Mouse (Mus musculus) left cerebral cortex, postnatal 14 days (tissue): ENCODE measurements around the gene Stac3. TPM values are rescaled to one million over a fixed set of nuclear protein-coding genes. Genes with fewer than 3 reads are reported as not detected.

Experiments
- DNase-seq, 2 experiments: peaks; one replicate each; pipeline ENCODE4 v3.0.0; 2021 to 2022; ENCODE audit warnings: low spot score in 2 of 2, mixed read lengths in 1 of 2
- intact Hi-C: fragments of 180-260 bp; cut with DNase I; formaldehyde crosslinking; loops from one replicate; pipeline ENCODE4 v1.15.1; 2025
- long read RNA-seq, 2 experiments: library from polyadenylated mRNA; stranded (forward); transcript quantifications; one replicate each; pipeline ENCODE4 v2.0.0; 2021
- total RNA-seq, 2 experiments: library from RNA; stranded (reverse); gene quantifications; 2 replicates each; pipeline ENCODE4 v1.2.3; 2021

The Stac3 gene
- 10 to 100 TPM in 1 of 2 experiments, 1 to 10 TPM in 1; 3.0 to 10.0 TPM for total RNA-seq
- long read RNA-seq, experiment 1, result 0 reads
- long read RNA-seq, experiment 2, partial matches to known transcripts, result 1 of 1 reads
- long read RNA-seq, experiment 2, other reads (novel, unspliced or antisense), result 0 of 1 reads

GRCm38 (mm10) chr10:127500894-127501893 is at the start of gene Stac3:
Gene Stac3, plus strand, starts transcription at chr10:127501686.
- intact Hi-C loops, result loop anchor here (5.0 kb wide), 1 partner anchor 36 kb away; no protein-coding TSS in a partner anchor
- DNase-seq, result no peak

GRCm38 (mm10) chr10:127453701-127454100 is 47.8 kb upstream of the Stac3 start:
- no peak for DNase-seq
- intact Hi-C loops, result no loop called here

GRCm38 (mm10) chr10:127462411-127463096 is 38.9 kb upstream of the Stac3 start:
- intact Hi-C loops, result no loop called here
- DNase-seq, result peak; percentile 25 to 35

DNA sequence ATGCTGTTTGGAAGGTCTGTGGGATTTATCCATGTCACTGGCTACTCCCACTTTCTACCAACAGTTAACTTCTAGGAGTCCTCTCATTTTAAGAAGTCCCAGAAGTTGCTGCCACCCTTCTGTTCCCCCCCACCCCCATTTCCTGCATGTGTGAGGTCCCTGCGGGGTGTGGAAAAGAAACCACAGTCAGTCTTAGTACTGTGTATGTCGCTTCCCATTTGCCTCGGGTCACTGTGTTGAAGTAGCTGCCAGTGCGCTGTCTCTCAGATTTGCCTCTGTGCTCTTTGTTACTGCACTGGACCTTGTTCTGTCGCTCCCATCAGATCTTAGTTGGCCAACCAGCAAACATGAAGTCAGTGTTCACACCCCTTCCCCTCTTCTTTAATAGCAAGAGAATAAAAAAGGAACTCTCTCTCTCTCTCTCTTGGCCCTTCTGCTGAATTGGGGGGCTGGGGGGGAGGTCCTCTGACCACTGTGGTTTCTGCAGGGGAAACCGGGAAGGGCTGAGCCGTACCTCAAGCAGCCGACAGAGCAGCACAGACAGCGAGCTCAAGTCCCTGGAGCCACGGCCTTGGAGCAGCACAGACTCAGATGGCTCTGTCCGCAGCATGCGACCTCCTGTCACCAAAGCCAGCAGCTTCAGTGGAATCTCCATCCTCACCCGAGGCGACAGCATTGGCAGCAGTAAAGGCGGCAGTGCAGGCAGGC is 30.1 kb upstream of the Stac3 start:
- DNase-seq, result no peak
- intact Hi-C loops, result no loop called here

- intact Hi-C loops, result no loop called here
- no peak for DNase-seq
These were observed 28.8 kb upstream of the Stac3 start for GRCm38 (mm10) chr10:127472722-127473121.

DNA sequence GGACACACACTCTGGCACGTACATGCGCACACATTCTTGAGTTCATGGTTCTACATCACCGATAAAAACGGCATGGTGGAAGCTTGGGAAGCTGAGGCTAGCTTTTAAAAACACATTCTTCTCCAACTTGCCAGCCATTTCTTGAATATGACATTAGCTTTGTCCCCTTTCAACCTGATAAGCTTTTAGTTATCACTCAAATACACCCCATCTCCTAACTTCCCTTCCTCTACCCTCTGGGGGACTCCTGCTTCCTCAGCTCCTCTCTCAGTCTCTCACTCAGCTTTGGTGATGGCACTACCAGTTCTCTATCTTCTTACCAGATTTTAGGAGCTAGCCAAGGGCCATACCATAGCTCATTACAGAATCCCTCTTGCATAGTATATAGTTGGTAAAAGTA is 26.3 kb upstream of the Stac3 start:
- no peak for DNase-seq
- intact Hi-C loops, result no loop called here

GRCm38 (mm10) chr10:127476541-127476940 is 24.9 kb upstream of the Stac3 start:
- no peak for DNase-seq
- intact Hi-C loops, result no loop called here

DNA sequence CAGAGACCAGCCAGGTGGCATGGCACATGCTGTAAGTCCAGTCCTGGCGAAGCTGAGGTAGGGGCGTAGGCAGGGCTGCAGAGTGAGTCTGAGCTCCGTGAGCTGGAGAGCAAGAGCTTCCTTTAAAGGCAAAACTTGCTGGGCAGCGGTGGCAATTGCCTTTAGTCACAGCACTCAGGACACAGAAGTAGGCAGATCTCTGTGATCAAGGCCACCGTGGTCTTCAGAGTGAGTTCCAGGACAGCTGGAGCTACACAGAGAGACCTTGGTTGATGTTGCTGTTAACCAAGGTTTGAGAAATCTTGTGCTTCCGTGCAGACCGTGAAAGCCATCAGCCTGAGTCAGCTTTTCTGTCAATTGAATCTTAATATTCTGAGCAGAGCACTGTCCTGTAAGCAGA is 24.2 kb upstream of the Stac3 start:
- no peak for DNase-seq
- intact Hi-C loops, result no loop called here

GRCm38 (mm10) chr10:127479131-127479530 is 22.4 kb upstream of the Stac3 start:
- intact Hi-C loops, result no loop called here
- peak; percentile 53 to 57 for DNase-seq

DNA sequence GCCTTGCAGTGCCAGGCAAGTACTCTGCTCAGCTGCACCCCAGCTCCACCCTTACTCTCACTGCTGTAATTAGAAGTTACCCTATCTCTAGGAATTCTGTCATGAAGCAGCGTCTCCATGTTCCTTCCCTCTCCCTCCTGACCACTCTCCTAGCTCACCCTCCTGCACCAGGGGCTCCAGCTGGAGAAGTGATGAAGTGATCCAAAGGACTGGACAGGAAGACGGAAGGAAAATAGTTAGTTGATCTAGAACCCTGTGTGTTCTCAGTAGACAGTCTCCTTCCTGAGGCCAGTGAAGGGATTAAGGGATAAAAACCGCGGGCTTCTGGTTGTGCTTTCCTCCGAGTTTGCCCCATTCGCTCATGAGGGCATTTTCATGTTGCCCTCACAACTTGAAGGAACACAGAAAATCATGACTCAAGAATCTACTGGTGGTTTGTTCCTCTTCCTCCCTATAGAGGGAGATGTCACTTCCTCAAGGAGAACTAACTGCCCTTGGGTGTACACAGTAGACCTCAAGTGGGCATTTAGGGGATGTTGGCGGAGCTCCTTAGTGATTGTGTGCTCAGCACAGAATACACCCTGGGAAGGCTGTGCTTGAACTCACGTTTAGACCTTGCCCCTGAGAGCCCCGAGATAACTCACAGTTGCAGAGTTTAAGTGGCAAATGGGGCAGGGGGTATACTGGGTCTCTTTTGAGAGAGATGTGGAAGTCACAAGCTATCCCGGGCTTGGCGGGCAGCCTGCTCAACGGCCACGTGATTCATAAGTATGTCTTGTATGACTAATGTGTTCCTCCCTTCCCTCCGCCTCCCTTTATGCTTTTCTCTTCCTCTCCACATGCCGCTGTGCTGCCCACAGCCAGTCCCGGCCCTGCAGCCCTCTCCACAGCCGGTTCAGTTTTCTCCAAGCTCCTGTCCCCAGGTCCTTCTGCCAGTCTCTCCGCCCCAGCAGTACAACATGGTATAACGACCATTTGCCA is 20.4 kb upstream of the Stac3 start:
- DNase-seq, result peak; percentile 58 to 62
- intact Hi-C loops, result no loop called here

DNA sequence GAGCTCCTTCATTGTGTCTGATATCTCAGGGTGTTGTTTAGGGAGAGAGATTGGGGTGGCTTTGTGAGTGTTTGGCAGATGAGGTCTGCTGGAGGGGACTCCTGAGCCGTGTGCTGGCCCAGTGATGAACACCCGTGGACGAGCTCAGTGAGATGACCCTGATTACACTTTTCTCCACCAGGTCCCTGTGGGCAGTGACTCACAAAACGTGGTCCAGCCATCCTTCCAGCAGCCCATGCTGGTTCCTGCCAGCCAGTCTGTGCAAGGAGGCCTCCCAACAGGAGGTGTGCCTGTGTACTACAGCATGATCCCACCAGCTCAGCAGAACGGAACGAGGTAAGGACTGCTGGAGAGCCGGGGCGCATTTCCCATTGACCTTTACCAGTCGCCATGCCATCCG is 16.3 kb upstream of the Stac3 start:
- intact Hi-C loops, result no loop called here
- no peak for DNase-seq

- DNase-seq, result no peak
- intact Hi-C loops, result no loop called here
These were observed 12.6 kb upstream of the Stac3 start for GRCm38 (mm10) chr10:127488856-127489255.

GRCm38 (mm10) chr10:127490160-127491127 is 11.0 kb upstream of the Stac3 start:
- intact Hi-C loops, result no loop called here
- no peak for DNase-seq

GRCm38 (mm10) chr10:127491128-127491512 is 10.4 kb upstream of the Stac3 start:
- intact Hi-C loops, result no loop called here
- no peak for DNase-seq

GRCm38 (mm10) chr10:127492118-127492517 is 9.4 kb upstream of the Stac3 start:
- intact Hi-C loops, result no loop called here
- DNase-seq, result no peak

GRCm38 (mm10) chr10:127496156-127496555 is 5.3 kb upstream of the Stac3 start:
- DNase-seq, result no peak
- intact Hi-C loops, result no loop called here

- intact Hi-C loops, result no loop called here
- DNase-seq, result no peak
These were observed 2.0 kb upstream of the Stac3 start for GRCm38 (mm10) chr10:127499516-127499915.
